Mouse (Mus musculus) C2C12 (cell line): ENCODE data around the gene Src.
A peak's percentile ranks its signal among the peaks of the same experiment; 100 is the strongest.

Source experiments
- CEBPB ChIP-seq: IDR thresholded peaks from one replicate; pipeline ENCODE4 v1.6.1; 2011; ENCODE audit warnings: low read depth, mild to moderate bottlenecking, control low read depth, moderate library complexity
- CTCF ChIP-seq: IDR thresholded peaks from one replicate; pipeline ENCODE4 v1.5.1; 2011; ENCODE audit not compliant: control insufficient read depth, insufficient read depth, insufficient read length
- MAX ChIP-seq: IDR thresholded peaks from one replicate; pipeline ENCODE4 v1.6.1; 2011; ENCODE audit warnings: mild to moderate bottlenecking, control low read depth
- USF1 ChIP-seq: IDR thresholded peaks from one replicate; pipeline ENCODE4 v1.6.1; 2011; ENCODE audit warnings: low read depth, mild to moderate bottlenecking, control low read depth, moderate library complexity

GRCm38 (mm10) chr2:157457100-157457806 is 39.0 kb downstream of the Src start:
- TF ChIP-seq CTCF (peak; percentile 100), CEBPB (no peak), USF1 (no peak), MAX (peak; percentile 94)
